Mouse (Mus musculus) left cerebral cortex, postnatal 25 days (tissue): ENCODE measurements around the gene Aaas. TPM values are rescaled to one million over a fixed set of nuclear protein-coding genes. Genes with fewer than 3 reads are reported as not detected.

Experiments used
- DNase-seq, 2 experiments: peaks; one replicate each; pipeline ENCODE4 v3.0.0; 2022; ENCODE audit warnings: low spot score in 2 of 2, mixed read lengths in 1 of 2
- intact Hi-C: fragments of 180-260 bp; cut with DNase I; formaldehyde crosslinking; loops from one replicate; pipeline ENCODE4 v1.15.1; 2025
- total RNA-seq, 2 experiments: library from RNA; stranded (reverse); gene quantifications; 2 replicates each; pipeline ENCODE4 v1.2.3; 2021

The Aaas gene
- total RNA-seq, 2 experiments from 2014 or later: 14.0 to 16.6 TPM

GRCm38 (mm10) chr15:102316263-102316662 lies 34.3 kb downstream of the Aaas start:
- intact Hi-C loops: loop anchor here (1.0 to 5.0 kb wide), 2 partner anchors 29 to 74 kb away; no protein-coding TSS in a partner anchor
- peak; percentile 47 to 69 for DNase-seq

- peak in 1 of 2 experiments; percentile 12 for DNase-seq
- intact Hi-C loops: loop anchor here (5.0 kb wide), 1 partner anchor 73 kb away; no protein-coding TSS in a partner anchor
These were observed 35.3 kb downstream of the Aaas start for GRCm38 (mm10) chr15:102315292-102315691.

- intact Hi-C loops: no loop called here
These were observed 39.1 kb downstream of the Aaas start for GRCm38 (mm10) chr15:102311489-102311888.

GRCm38 (mm10) chr15:102310074-102310845 lies 40.3 kb downstream of the Aaas start:
- no peak for DNase-seq
- intact Hi-C loops: no loop called here

More at GRCm38 (mm10) chr15:102311489-102311888, 39.1 kb downstream of the Aaas start:
- no peak for DNase-seq

GRCm38 (mm10) chr15:102308717-102309116 lies 41.9 kb downstream of the Aaas start:
- no peak for DNase-seq
- intact Hi-C loops: no loop called here

GRCm38 (mm10) chr15:102302542-102302941 lies 48.0 kb downstream of the Aaas start:
- intact Hi-C loops: no loop called here
- DNase-seq: no peak

- intact Hi-C loops: no loop called here
- no peak for DNase-seq
These were observed 54.1 kb downstream of the Aaas start for GRCm38 (mm10) chr15:102296368-102297006.

- DNase-seq: peak; percentile 94 to 96
- intact Hi-C loops: no loop called here
These were observed 54.8 kb downstream of the Aaas start, which contains the start of gene Espl1 for GRCm38 (mm10) chr15:102295633-102296367. TSS of gene Espl1 (plus strand) at chr15:102296266.

Other genes starting within 250 kb of the Aaas start
- gene Spryd3, start 214.5 kb downstream of the Aaas start, total RNA-seq: 100 to 1,000 TPM; 142 to 146 TPM
- gene Igfbp6, start 206.4 kb downstream of the Aaas start, total RNA-seq: 10 to 100 TPM; 36.5 to 43.1 TPM
- under 1 TPM in 1 of 2 experiments, not detected in 1; 0.14 TPM for gene Soat2, start 200.2 kb downstream of the Aaas start, total RNA-seq
- gene Zfp740, start 147.5 kb downstream of the Aaas start, total RNA-seq: 10 to 100 TPM; 58.5 to 64.9 TPM
- gene Csad, start 146.0 kb downstream of the Aaas start, total RNA-seq: 10 to 100 TPM; 28.4 to 32.1 TPM
- 1 to 10 TPM; 1.0 to 1.7 TPM for gene Itgb7, start 118.8 kb downstream of the Aaas start, total RNA-seq
- gene Rarg, start 93.3 kb downstream of the Aaas start, total RNA-seq: 10 to 100 TPM; 12.7 to 15.4 TPM
- not detected for gene Gm9918, start 80.2 kb downstream of the Aaas start, total RNA-seq
- gene Mfsd5, start 71.3 kb downstream of the Aaas start, total RNA-seq: 10 to 100 TPM; 42.1 to 43.9 TPM
- under 1 TPM; 0.60 to 0.76 TPM for gene Espl1, start 54.5 kb downstream of the Aaas start, total RNA-seq
- gene Pfdn5, start 24.7 kb downstream of the Aaas start, total RNA-seq: 100 to 1,000 TPM; 365 to 396 TPM
- 10 to 100 TPM; 54.8 to 57.2 TPM for gene Myg1, start 19.1 kb downstream of the Aaas start, total RNA-seq
- under 1 TPM; 0.41 to 0.66 TPM for gene Sp7, start 16.4 kb upstream of the Aaas start, total RNA-seq
- 10 to 100 TPM; 24.3 to 27.0 TPM for gene Sp1, start 55.4 kb upstream of the Aaas start, total RNA-seq
- gene Amhr2, start 94.6 kb upstream of the Aaas start, total RNA-seq: 1 to 10 TPM in 1 of 2 experiments, under 1 TPM in 1; 0.62 to 2.4 TPM
- 10 to 100 TPM; 35.8 to 42.0 TPM for gene Prr13, start 108.3 kb upstream of the Aaas start, total RNA-seq
- gene Pcbp2, start 119.8 kb upstream of the Aaas start, total RNA-seq: 100 to 1,000 TPM; 464 to 469 TPM
- not detected for gene Gm10337, start 153.0 kb upstream of the Aaas start, total RNA-seq
- gene Map3k12, start 166.3 kb upstream of the Aaas start, total RNA-seq: 10 to 100 TPM; 93.6 to 96.2 TPM
- 10 to 100 TPM; 26.9 to 28.8 TPM for gene Tarbp2, start 167.4 kb upstream of the Aaas start, total RNA-seq
- 1 to 10 TPM; 2.6 to 2.7 TPM for gene Npff, start 174.2 kb upstream of the Aaas start, total RNA-seq